Mouse (Mus musculus) cerebellum, postnatal 10 days (tissue): ENCODE results near the gene Mboat2.

Experiments used
- DNase-seq, 2 experiments: peaks; one replicate each; pipeline ENCODE4 v3.0.0; 2021; ENCODE audit warnings: mixed read lengths in 2 of 2

Mboat2 gene

DNA sequence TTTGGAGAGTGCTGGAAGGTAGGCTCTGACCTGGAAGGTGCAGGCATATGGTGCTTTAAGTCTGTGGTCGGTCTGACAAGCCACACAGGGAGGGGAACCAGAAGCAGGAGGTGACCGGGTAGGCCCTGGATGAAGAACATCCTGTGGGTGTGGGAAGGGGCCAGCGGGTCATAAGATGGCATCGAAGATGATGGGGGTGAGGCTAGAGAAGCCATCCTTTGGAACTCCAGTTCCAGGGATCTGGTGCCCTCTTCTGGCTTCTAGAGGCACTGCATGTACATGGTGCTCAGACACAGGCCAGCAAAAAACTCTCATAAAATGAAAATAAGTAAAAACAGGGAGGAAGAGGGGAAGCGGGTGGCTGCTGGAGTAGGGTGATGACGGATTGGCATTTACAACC, 121.5 kb downstream of the Mboat2 start:
- peak; percentile 85 to 90 for DNase-seq

DNA sequence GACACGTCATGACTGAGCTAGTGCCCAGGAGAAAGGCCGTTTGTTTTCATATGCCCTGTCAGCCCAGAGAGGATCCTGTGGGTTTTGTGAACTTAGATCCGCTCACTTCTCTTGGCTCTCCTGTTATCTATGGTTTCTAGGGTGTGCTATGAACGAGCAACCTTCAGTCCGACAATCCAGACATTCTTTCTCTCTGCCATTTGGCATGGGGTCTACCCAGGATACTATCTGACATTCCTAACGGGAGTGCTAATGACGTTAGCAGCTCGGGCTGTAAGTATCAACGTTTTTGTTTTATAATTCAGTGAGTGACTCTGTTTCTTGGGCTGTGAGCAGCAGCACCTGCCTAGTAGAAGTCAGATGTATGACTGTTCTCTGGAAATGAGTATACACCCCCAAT, 124.5 kb downstream of the Mboat2 start:
- no peak for DNase-seq

DNA sequence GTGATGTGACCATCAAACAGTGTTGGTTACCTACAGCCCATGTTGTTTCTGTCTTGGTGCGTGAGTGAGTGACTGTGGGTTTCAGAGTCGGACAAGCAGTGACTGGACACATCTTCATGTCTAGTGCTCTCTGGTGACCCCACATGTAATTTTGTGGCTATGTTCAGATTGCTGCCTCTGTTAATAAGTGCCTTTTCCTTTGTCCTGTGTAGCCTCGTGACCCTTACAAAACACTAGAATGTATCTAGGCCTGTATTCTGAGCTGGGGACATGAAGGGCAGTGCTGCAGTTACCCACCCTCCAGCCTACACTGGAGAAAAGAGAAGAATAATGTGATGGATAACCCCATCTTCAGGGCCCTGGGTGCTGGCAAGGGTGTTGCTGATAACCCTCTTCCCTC, 127.8 kb downstream of the Mboat2 start:
- no peak for DNase-seq

DNA sequence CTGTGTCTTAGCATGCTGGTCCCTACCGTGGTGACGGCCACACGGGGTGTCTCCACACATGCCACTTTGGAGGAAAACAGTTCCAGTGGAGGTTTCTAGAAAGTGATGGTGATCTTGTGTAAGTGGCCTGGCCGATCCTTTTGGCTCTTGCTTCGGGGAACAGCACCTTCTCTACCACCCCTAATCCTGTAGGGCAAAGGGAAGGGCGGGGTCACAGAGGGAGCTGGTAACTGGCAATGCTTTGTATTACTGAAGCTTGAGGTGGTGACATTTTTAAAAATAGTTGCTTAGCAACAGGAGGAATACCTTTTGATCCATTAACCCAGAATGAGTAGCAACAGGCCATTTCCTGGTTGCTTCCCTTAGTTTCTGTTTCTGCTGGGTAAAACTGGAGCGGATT, 131.1 kb downstream of the Mboat2 start:
- DNase-seq: no peak

DNA sequence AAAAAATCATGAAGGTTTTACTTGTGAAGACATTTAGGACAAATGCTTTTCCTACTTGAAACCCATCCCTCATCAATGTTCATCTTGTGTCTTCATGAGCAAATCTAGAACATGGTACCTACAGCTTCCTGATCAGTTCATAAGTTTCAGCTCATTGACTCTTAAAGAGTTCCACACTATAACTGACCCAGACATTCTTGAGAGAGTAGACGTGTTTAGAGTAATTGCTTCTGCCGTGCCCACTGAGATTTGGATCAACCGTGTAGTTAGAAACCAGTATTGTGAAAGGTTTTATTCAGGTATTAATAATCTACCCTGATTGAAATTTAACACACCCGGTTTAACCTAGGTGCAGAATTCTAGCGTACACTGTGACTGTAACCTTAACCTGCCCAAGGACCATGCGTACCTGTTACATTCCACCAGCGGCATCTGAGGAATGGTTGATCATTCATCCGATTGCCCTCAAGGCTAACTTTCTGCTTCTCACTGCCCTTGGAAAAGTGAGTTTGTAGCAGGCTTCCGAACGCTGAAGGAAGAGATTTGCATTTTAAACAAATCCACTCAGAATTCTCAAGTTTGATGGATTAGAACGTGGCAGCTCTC, 131.8 kb downstream of the Mboat2 start:
- DNase-seq: no peak

DNA sequence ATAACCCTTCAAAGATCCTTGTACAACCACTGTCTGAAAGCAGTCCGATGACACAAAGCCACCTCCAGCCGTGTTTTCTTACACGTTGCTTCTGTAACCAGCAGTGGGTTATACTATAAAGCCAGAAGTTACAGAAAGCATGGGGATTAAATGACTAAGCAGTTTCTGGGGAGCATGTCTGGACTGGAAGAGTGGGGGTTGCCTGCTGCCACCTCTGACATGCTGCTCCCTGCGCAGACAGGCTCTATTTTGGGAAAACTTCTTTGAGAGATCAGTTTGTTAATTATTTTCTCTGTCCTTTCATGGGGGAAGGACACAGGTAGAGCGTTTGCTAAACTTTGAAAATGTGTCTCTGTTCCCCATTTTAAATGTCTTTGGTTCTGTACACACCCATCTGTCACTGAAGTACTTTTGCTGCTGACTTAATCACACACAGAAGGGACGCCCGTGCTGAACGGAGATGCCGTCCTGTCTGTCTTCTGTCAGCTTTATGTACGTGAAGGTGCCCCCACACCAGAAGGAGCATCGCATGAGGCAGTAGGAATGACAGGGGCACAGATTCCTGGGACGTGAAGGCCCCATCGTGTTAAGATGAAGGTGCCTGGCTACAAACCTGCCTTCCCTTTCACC, 132.8 kb downstream of the Mboat2 start:
- DNase-seq: no peak

DNA sequence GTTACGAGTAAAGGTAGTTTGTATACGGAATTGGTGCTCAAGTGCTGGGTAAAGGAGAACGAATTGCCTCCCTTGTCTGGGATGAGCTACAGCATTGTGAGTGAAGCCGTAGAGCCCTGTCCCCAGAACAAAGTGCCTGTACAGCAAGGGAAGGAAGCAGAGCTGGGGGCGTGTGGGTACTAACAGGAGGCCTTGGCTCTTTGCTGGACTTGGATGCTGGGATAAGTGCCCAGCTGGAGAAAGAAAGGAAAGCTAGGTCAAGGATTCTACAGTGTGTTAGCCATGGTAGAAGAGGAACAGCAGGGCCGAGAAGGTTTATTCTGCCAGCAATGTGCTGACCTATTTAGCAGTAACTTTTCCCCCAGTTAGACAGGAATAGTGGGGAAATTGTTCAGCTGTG, 134.7 kb downstream of the Mboat2 start:
- DNase-seq: peak; percentile 60 to 67

DNA sequence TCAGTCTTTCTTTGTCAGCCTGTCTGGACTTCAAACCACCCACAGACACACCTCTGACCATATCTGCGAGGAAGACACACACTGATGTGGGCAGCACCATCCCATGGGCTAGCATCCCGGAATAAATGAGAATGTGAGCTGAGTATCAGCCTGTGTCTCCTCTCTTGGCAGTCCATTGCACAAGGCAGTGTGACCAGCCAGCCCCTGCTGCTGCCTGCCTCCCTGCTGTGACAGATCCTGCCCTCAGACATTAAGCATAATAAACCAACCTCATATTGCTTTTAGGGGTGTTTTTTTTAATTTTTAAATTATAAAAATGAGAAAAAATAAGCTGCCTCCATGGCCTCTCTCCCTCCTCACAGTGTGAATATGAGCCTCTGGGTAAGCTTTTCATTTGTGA, 135.4 kb downstream of the Mboat2 start:
- DNase-seq: peak; percentile 62 to 69

DNA sequence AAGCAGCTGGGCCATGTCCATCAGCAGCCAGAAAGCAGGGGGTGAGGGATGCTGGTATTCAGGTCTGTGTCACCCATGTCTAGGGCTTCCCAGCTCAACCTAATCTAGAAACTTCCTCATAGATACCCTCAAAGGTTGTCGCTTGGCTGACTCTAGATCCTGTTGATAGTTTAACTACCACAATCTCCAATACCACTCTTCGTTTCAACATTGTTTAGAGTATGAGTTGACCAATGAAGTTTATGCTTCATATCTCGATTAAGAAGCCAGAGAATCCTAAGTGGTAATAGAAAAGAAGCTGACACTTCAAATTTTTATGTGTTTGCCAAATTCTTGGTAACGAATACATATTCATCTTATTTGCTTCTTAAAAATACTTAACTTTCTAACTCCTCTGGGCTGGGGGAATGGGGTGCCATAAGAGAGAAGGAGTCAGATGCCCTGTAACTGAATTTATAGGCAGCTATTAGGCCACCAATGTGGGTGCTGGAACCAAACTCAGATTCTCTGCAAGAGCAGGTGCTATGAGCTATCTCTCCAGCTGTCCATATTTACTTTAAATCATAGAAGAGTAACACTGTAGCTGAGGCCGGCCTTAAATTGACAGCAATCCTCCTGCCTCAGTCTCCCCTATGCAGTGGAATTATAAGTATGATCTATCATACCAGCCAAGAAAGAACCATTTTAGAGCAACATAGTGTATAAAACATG, 141.0 kb downstream of the Mboat2 start:
- DNase-seq: no peak

DNA sequence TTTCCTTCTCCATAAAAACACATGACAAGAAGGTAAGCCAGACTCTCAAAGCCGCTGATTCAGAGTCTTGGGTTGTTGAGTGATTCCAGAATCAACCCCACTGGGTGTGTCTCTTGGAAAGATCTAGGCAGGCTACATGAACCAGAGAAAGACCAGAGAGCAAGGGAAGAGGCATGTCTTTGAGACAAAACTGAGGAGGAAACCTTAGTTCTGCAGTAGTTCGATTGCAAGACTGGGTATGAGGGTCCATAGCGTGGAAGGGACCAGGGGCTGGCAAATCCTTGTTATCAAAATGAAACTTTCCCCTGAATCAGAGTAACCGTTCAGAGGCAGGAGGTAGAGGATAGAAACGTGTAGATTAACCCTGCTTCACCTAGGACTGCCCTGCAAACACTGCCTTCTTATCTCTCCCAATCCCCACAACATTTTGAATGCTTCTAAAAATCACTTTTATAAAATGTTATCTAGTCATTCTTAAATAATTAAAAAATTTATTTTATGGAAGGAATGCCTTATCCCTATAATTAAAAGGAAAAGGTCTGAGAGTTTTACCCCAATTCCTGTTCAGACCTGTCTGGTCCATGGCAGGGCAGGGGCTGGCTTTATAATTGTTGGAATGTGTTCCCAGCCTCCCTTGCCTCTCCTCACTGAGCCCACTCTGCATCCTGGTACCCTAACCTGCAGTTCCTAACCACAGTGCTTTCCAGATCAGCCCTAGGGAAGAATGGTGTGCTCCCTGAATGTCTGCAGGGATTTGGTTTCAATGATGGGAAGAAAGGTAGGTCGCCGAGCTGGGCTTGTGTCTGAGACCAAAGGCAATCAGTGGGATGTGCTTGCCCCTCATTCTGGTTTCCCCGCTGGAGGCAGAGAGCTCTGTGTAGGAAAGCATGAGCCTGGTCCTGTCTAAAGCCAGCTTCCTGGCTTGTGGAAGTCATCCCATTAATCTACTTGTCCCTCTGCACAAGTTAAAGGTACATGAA, 142.0 kb downstream of the Mboat2 start:
- DNase-seq: no peak

DNA sequence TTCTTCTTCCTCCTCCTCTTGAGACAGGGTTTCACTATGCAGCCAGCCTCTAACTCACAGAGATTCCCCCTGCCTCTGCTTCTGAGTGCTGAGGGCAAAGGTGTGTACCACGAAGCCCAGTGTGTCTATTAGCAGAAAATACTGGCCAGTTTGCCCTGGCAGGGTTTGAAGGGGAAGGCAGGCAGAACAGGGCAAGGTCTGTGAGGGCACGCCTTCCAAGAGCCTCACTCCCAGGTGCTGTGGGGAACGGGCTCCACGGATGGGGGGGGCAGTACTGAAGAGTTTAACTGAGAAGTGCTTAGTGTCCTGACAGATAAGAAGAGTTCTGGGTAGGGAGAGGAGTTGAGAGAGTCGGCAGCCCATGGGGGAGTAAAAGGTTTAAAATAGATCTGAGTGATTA, 142.9 kb downstream of the Mboat2 start:
- DNase-seq: no peak

DNA sequence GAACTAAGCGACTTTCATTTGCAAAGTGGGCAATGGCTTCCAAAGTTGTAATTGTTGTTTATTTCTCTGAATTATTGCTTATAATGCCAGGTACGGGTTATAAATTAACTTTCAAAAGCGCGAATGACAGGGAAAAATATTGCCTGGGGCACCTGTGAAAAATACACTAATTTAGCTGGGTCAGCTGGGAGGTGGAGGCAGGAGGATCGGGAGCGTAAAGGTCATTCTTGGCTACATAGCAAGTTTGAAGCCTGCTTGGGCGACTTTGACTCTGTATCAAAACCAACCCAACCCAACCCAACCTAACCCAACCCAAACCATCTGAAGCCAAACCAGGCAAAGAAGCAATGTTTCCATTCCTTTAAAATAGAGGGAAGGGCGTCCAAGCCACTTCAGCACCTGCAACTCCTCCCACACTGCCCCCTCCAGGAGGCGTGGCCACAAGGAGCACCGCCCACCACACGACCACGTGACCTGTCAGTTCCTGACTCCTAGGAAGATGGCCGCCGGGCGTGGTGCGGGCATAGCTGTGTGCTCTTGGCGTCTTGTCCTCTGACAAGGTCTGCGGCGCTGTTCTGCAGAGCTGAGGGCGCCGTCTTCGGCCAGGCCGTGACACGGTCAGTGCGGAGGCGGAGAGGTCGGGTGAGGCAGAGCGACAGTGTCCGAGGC, 143.9 kb downstream of the Mboat2 start, which contains the start of gene Kidins220:
Gene Kidins220 (plus strand): TSS at position 480 of the 669 bp plus-strand sequence.
- DNase-seq: peak; percentile 99 to 100

DNA sequence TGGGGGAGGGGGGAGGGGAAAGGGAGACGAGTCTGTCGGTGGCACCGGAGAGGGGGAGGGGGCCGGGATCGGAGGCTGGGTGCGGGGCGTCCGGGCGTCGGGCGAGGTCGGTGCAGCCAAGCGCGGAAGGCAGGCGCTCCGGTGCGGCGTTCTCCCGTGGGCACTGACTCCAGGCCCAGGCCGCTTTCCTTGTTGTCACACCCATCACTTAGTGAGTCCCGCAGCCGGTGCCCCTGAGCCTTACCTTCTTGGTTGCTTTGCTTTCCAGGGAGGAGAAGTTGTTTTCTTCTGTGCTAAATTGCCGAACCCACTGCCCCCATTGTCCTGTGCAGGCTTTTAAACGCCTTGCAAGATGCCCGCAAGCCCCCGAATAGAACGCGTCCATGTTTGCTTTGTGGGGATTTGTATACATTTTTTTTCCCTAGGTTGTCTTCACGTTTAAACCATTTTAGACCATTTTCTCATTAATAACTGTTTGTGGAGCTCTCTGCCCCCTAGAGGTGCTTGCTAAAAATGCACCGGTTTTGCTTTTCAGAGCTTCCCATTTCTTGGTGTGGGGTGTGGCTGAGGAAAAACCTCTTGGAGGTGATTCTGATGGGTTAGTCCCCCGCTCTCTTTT, 144.5 kb downstream of the Mboat2 start:
- peak; percentile 80 to 86 for DNase-seq

DNA sequence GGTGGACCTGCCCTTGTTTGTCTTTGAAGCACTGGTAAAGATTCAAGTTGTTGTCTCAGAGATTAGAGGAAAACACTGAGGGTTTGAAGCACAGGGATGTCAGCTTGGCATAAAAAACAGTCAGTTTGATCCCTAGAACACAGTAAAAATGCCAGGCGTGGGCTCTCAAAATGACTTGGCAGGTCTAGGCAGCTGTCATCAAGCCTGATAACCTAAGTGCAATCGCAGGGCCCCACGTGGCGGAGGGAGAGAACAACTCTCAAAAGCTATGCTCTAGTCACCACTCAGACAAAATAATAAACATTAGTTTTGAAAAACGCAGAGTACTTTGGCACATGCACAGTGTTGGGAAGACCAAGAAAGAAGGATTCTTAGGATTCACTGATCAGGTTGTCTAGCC, 154.5 kb downstream of the Mboat2 start:
- no peak for DNase-seq

DNA sequence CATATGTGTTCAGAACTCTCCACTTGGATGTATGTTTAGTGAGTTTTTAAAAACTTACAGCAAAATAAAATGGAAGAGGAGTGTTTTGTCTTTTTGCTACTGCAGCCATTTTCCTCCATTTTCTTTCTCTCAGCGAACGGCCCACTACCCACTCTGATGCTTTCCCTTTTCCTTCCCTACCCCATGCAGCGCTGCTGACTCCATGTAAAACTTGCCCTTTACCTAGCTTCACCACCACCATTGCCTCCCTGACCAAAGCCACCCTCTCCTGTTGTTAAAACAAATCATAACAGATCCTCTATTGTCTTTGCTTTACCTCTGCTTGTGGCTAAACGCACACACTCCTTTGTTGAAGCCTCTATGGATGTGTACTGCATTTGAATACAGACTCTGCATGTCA, 164.7 kb downstream of the Mboat2 start:
- DNase-seq: no peak

DNA sequence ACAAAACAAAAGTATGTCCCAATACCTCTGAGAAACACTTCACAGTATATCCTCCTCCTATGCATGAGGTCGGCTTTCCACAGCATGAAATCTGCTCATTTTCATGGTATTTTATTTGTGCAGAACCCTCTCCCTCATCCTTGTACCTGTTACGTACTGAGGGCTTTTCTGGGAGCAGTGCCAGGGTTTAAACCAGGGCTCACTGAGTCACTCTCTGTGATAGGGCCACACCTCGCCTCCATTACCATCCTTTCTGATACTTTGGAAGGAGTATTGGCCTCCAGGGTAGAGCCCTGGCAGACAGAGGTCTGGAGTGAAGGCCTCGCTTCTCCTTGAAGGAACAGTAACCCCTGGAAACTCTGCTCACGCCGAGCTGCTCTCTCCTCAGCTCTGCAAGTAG, 174.7 kb downstream of the Mboat2 start:
- no peak for DNase-seq

DNA sequence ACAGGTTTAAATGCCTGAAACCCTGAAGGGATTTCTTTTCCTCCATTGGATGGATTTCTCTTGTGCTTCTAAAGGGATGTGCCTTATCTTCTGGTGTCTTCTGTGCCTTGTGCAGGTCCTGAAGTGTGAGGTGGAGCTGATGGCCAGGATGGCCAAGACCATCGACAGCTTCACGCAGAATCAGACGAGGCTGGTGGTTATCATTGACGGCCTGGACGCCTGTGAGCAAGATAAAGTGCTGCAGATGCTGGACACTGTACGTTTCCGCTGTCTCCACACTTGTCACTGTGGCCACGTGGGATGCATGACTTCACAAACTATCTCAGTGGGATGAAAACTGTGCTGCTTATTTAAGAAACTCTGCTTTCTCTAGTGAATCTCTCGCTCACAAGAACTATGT, 179.3 kb downstream of the Mboat2 start:
- DNase-seq: no peak

DNA sequence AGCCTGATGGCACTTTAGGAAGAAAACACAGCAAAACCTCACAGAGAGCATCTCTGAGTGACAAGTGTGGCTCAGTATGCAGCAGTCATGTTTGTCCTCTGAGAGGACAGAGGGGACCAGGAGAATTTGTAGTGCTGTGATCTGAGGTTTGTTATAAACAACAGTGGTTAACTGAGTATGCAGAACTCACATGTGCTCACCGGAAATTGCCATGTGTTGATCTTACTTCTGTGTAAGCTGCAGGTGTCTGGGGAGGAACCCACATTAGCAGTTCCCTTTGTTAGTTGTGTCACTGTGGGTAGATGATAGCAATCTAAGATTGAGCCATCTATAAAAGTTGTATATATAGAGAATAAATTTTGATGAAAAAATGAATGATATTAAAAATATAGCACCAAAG, 179.7 kb downstream of the Mboat2 start:
- DNase-seq: no peak

DNA sequence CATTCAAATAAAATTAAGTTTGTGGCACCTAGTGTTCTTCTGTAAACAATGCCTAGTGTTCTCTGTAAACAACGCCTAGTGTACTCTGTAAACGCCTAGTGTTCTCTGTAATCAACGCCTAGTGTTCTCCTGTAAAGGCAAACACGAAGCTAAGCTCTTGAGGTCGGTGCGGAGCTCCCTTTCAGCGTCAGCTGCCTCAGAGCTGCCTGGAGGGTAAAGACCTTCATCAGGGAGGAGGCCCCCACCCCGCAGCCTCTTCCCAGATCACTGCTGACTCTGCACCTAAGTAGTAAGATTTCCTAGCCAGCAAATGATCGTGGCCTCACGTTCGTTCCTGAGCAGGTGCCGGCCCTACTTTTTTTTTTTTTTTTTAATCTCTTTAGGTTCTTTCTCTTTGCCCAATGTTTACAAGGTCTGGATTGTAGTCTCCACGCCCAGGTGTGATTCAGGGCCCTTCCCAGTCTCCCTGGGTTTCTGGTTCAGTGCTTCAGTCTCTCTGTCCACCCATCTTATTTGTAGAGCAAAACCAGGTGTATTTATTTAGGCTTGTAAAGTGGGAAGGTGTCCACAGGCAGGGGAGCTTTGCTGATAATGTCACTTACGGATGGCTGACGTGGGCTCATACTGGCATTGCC, 181.2 kb downstream of the Mboat2 start:
- DNase-seq: no peak

DNA sequence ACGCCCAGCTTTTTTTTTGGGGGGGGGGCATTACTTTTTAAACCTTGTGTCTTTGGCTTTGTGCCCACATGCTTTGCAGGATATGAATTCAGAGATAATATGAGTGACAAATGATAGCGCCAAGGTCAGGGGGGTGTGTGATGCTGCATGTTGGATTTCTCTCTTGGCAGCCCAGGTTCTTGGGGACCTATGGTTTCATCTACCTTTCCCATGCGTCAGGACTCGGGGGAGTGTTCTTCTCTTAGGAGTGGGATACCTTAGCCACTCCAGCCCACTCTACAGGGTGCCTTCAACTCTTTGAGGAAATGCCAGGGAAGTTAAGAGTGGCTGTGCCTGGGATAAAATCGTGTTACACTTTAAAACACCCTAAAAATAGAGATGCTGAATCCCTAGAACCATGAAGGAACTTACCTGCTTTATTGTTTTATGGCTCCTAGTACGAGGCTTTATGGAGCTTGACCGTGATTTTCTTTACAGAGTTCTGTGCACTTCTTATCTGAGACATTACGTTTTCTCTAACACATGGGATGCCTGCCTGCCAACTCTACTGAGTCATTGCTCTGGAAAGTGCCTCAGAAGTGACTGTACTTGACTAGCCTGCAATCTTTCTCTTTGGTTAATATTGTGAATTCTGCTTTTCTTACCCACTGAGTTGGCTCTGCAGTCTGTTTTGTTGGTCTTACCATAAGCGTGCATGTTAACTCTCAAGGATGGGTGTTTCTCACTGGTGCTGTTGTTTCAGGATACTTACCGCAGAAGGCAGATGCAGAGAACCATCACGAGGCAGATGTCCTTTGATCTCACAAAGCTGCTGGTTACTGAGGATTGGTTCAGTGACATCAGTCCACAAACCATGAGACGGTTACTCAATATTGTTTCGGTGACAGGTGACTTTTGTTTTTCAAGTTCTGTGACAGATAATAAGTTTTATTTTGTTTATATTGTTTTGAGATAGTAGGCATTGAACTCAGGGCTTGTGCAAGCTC, 182.2 kb downstream of the Mboat2 start:
- no peak for DNase-seq
